Mouse (Mus musculus) liver, embryonic 14.5 days (tissue): Measurements from ENCODE around the gene Tex33. TPM values are rescaled to one million over a fixed set of nuclear protein-coding genes. Genes with fewer than 3 reads are reported as not detected.

Experiments
- ATAC-seq: fragments of 200-750 bp; cut with Nextera tagmentation; 2 replicates; pipeline ENCODE4 v1.8.0; 2017; ENCODE audit warnings: moderate number of reproducible peaks, mild to moderate bottlenecking, moderate library complexity; ENCODE audit not compliant: insufficient read depth
- DNase-seq, 3 experiments: peaks; one replicate each; pipeline ENCODE4 v3.0.0-alpha.2; 2012 to 2013; ENCODE audit warnings: low read depth in 3 of 3, low spot score in 3 of 3
- H3K27ac ChIP-seq: fragments of 300-500 bp; sonication (generic); 2 replicates; pipeline ENCODE4 v1.5.1; 2014; ENCODE audit warnings: moderate library complexity, mild to moderate bottlenecking, control low read depth, inconsistent platforms
- H3K27me3 ChIP-seq: fragments of 300-500 bp; sonication (generic); 2 replicates; pipeline ENCODE4 v1.6.1; 2014; ENCODE audit warnings: mild to moderate bottlenecking, low read length, moderate library complexity; ENCODE audit not compliant: control insufficient read depth, insufficient read depth
- H3K36me3 ChIP-seq: fragments of 300-500 bp; sonication (generic); replicated peaks from 2 replicates; pipeline ENCODE4 v1.6.1; 2014; ENCODE audit warnings: low read depth; ENCODE audit not compliant: control insufficient read depth, insufficient read depth
- H3K4me1 ChIP-seq, 2 experiments: fragments of 200-500 bp in 1 of 2; fragments of 300-500 bp in 1 of 2; sonication (generic) in 1 of 2; replicated peaks; 2 replicates each; pipeline ENCODE4 v1.6.1; 2012 to 2014; ENCODE audit warnings: antibody characterized with exemption in 1 of 2, inconsistent platforms in 1 of 2, low read length in 1 of 2; ENCODE audit not compliant: control insufficient read depth in 2 of 2, insufficient read depth in 2 of 2
- H3K4me2 ChIP-seq: fragments of 300-500 bp; sonication (generic); 2 replicates; pipeline ENCODE4 v1.6.1; 2014; ENCODE audit warnings: low read depth, mild to moderate bottlenecking, control low read depth, moderate library complexity
- H3K4me3 ChIP-seq, 2 experiments: fragments of 200-500 bp in 1 of 2; fragments of 300-500 bp in 1 of 2; sonication (generic) in 1 of 2; 2 replicates each; pipeline ENCODE4 v1.5.1; 2012 to 2014; ENCODE audit warnings: low read depth in 2 of 2, low read length in 2 of 2, mild to moderate bottlenecking in 2 of 2, control low read depth in 1 of 2, inconsistent platforms in 1 of 2, moderate library complexity in 1 of 2; ENCODE audit not compliant: insufficient read depth in 1 of 2
- H3K9ac ChIP-seq: fragments of 300-500 bp; sonication (generic); replicated peaks from 2 replicates; pipeline ENCODE4 v1.6.1; 2014; ENCODE audit warnings: mild to moderate bottlenecking, control low read depth, moderate library complexity
- H3K9me3 ChIP-seq: fragments of 300-500 bp; sonication (generic); 2 replicates; pipeline ENCODE4 v1.6.1; 2016; ENCODE audit warnings: low read length, mixed read lengths; ENCODE audit not compliant: control insufficient read depth
- CTCF ChIP-seq: IDR thresholded peaks from 2 replicates; pipeline ENCODE4 v1.5.1; 2016; ENCODE audit warnings: antibody characterized with exemption, low read depth, control low read depth
- EP300 ChIP-seq: IDR thresholded peaks from 2 replicates; pipeline ENCODE4 v1.6.1; 2016; ENCODE audit warnings: antibody characterized with exemption, low read depth
- WGBS: fragments of 180-500 bp; shearing (Covaris S2); extraction: QIAGEN DNeasy Blood & Tissue Kit; methylation state at CpG from one replicate; pipeline ENCODE4 v1.1.7; 2014; ENCODE audit not compliant: insufficient replicate concordance; 5-methylcytosine and 5-hydroxymethylcytosine counted together
- polyA plus RNA-seq, 2 experiments: library from polyadenylated mRNA; depleted of rRNA in 1 of 2; stranded (reverse) in 1 of 2; unstranded in 1 of 2; fragments of >200 nt; fragmentation: Nextera tagmentation in 1 of 2; extraction: Ambion mirVana in 1 of 2; gene quantifications; 2 replicates each; pipeline versions ENCODE4 v1.2.1 to v1.2.3; 2012 to 2014

The Tex33 gene
- polyA plus RNA-seq (2012; rRNA removed) (0.08 TPM in 1 of 2 replicates, not detected in the other), polyA plus RNA-seq (2014; fragmentation: Nextera tagmentation; extraction: Ambion mirVana) (not detected in 2 replicates)

DNA sequence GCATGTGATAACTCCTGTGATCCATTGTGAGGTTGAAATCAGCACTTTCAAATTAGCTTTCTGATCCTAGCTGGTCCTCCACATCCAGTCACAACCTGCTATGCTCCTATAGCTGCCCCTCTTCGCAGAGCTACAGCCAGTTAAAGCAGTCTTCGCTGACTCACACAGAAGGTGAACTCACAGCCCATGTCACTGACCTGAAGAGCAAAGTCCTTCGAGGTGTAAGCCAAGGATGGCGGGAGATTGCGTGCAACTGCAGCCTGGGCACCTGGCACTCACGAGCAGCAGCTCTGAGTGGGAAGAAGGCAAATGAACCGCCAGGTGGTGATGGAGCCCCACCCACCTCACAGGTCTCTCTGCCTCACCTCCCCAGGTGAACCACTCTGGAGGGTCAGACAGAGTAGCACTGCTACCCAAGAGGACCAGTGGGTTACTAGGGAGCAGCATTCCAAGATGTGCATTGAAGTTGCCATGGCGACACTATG is at the start of gene Tex33:
Gene Tex33, minus strand, starts transcription at position 435 of the 485 bp plus-strand sequence.
- no peak within 1 kb of the TSS for H3K4me3 ChIP-seq
- H3K27me3 ChIP-seq = no peaks in the 10 kb centered on the region
- H3K4me2 ChIP-seq = no peak within 1 kb of the TSS
- H3K9me3 ChIP-seq = no peaks in the 10 kb centered on the region
- WGBS = 68% methylated on average over 8 of the region's 8 CpGs
- no peaks in the 10 kb centered on the region for H3K36me3 ChIP-seq
- no peak within 1 kb of the TSS for H3K9ac ChIP-seq
- no peaks in the 10 kb centered on the region for H3K4me1 ChIP-seq
- no peak for ATAC-seq
- H3K27ac ChIP-seq = no peak within 1 kb of the TSS
- DNase-seq = no peak
- TF ChIP-seq EP300 = no peak
- TF ChIP-seq CTCF = no peak

- Histone ChIP-seq H3K27me3 (no peaks in the 10 kb centered on the region), H3K9me3 (no peaks in the 10 kb centered on the region), H3K4me1 (peaks cover 3 to 6% of the 10 kb centered on the region in 2 experiments; a peak in 2 of 4 replicates), H3K27ac (no peak overlapping the region), H3K4me3 (no peak overlapping the region), H3K9ac (no peak overlapping the region), H3K36me3 (no peaks in the 10 kb centered on the region), H3K4me2 (no peak overlapping the region)
- 37% methylated on average over 6 of the region's 6 CpGs for WGBS
- ATAC-seq = no peak
- no peak for TF ChIP-seq EP300
- TF ChIP-seq CTCF = no peak
- no peak for DNase-seq
Measured at GRCm38 (mm10) chr15:78443857-78444256, 48.1 kb upstream of the Tex33 start.

GRCm38 (mm10) chr15:78442231-78442630 is 46.5 kb upstream of the Tex33 start:
- 73% methylated on average over 19 of the region's 19 CpGs for WGBS

GRCm38 (mm10) chr15:78438973-78439372 is 43.3 kb upstream of the Tex33 start:
- Histone ChIP-seq H3K4me2 (no peak overlapping the region), H3K27me3 (peaks cover 15% of the 10 kb centered on the region), H3K27ac (no peak overlapping the region), H3K4me1 (0 out of 4 replicates have a peak, but pooled peaks cover 0 to 2% of the 10 kb centered on the region in 2 experiments), H3K36me3 (no peaks in the 10 kb centered on the region), H3K9me3 (no peaks in the 10 kb centered on the region), H3K4me3 (no peak overlapping the region), H3K9ac (no peak overlapping the region)
- no peak for ATAC-seq
- TF ChIP-seq EP300 (no peak), CTCF (no peak)
- no peak for DNase-seq
- WGBS = 58% methylated on average over 9 of the region's 9 CpGs

More at GRCm38 (mm10) chr15:78442231-78442630, 46.5 kb upstream of the Tex33 start:
- Histone ChIP-seq H3K27ac (no peak overlapping the region), H3K4me1 (0 out of 4 replicates have a peak, but pooled peaks cover 0 to 2% of the 10 kb centered on the region in 2 experiments), H3K36me3 (no peaks in the 10 kb centered on the region), H3K9me3 (no peaks in the 10 kb centered on the region), H3K27me3 (peaks cover 4% of the 10 kb centered on the region), H3K4me2 (no peak overlapping the region), H3K4me3 (no peak overlapping the region), H3K9ac (no peak overlapping the region)
- no peak for ATAC-seq
- DNase-seq = no peak
- no peak for TF ChIP-seq EP300
- no peak for TF ChIP-seq CTCF

GRCm38 (mm10) chr15:78438505-78438904 is 42.8 kb upstream of the Tex33 start:
- Histone ChIP-seq H3K27me3 (peaks cover 15% of the 10 kb centered on the region), H3K36me3 (no peaks in the 10 kb centered on the region), H3K4me2 (no peak overlapping the region), H3K9ac (no peak overlapping the region), H3K9me3 (no peaks in the 10 kb centered on the region), H3K4me1 (0 out of 4 replicates have a peak, but pooled peaks cover 0 to 2% of the 10 kb centered on the region in 2 experiments), H3K27ac (no peak overlapping the region), H3K4me3 (no peak overlapping the region)
- ATAC-seq (no peak), DNase-seq (no peak)
- TF ChIP-seq CTCF (no peak), EP300 (no peak)
- 59% methylated on average over 8 of the region's 8 CpGs for WGBS
